Mouse (Mus musculus): ENCODE data around the gene Acsf3.

- TF ChIP-seq POLR2A (IDR thresholded peaks at IDR 0.05; ENCODE audit: low read depth, low read length) (no peak), CTCF (IDR thresholded peaks at IDR 0.05; ENCODE audit: borderline replicate concordance, insufficient read depth, low read length) (no peak)
Measured at GRCm38 (mm10) chr8:122849152-122849910, 74.0 kb downstream of the Acsf3 start.
